Mouse (Mus musculus): ENCODE results near the gene Ifnl3. TPM values are rescaled to one million over a fixed set of nuclear protein-coding genes. Genes with fewer than 3 reads are reported as not detected.

Gene Ifnl3
- polyA plus RNA-seq, 2 experiments = not detected

DNA sequence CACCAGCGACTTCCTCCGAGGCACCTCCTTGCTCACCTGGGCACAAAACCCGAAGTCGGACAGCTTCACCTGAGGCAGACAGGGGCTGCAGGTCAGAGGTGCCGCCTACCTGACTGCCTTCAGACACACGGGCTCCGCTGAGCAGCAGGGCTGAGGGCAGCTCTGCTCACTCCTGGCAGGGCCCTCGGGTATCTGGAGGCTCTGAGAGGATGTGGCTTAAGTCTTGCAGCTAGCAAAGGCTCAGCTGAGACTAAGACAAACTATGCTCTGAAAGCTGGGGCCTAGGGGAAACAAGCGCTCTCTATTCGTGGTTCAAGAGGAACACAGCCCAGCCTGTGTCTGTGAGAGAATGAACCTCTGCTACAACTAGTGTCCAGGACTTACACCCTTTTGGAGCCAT is 38.2 kb downstream of the Ifnl3 start:
- no peak for ATAC-seq (ENCODE audit: insufficient read depth)
- Histone ChIP-seq H3K9me3 (ENCODE audit: control insufficient read depth, low read length) (no peaks in the 10 kb centered on the region), H3K4me2 (ENCODE audit: low read depth) (no peak overlapping the region), H3K4me1 (replicated peaks; ENCODE audit: control insufficient read depth in 2 of 2, insufficient read depth in 2 of 2, low read length in 1 of 2) (no peaks in the 10 kb centered on the region), H3K4me3 (ENCODE audit: insufficient read depth in 1 of 2, low read depth in 2 of 2, low read length in 2 of 2) (no peak overlapping the region), H3K9ac (replicated peaks) (no peak overlapping the region), H3K36me3 (replicated peaks; ENCODE audit: control insufficient read depth, insufficient read depth, low read depth) (peaks cover 26% of the 10 kb centered on the region), H3K27ac (no peak overlapping the region), H3K27me3 (ENCODE audit: control insufficient read depth, insufficient read depth, low read length) (no peaks in the 10 kb centered on the region)
- no peak for TF ChIP-seq EP300 (IDR thresholded peaks at IDR 0.05; ENCODE audit: low read depth)
- TF ChIP-seq CTCF (IDR thresholded peaks at IDR 0.05; ENCODE audit: low read depth) = no peak
- no peak for DNase-seq (ENCODE audit: low read depth in 3 of 3, low spot score in 3 of 3)
- 78% methylated on average over 10 of the region's 10 CpGs for WGBS (ENCODE audit: insufficient replicate concordance)

- WGBS (ENCODE audit: insufficient replicate concordance) = 81% methylated on average over 11 of the region's 11 CpGs
Measured at GRCm38 (mm10) chr7:28561967-28562366, 39.3 kb downstream of the Ifnl3 start.

DNA sequence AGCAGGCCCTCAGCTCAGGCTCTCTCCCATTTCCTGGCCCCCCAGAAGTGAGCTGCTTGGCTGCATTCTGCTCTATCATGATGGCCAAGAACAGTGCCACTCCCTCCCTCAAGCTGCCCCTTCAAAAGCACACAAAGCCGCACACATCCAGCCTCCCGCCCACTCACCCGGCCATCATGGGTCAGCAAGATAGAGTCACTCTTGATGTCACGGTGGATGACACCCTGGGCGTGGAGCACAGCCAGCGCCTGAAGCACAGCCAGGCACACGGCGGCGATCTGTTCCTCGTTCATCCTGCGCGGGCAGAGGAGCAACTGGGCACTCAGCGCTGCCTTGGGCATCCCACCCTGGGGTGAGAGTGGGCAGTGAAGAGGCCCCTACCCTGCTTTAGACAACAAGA is 39.7 kb downstream of the Ifnl3 start:
- 83% methylated on average over 13 of the region's 13 CpGs for WGBS (ENCODE audit: insufficient replicate concordance)
- Histone ChIP-seq H3K9ac (replicated peaks) (no peak overlapping the region), H3K4me2 (ENCODE audit: low read depth) (no peak overlapping the region), H3K27me3 (ENCODE audit: control insufficient read depth, insufficient read depth, low read length) (no peaks in the 10 kb centered on the region), H3K4me3 (ENCODE audit: insufficient read depth in 1 of 2, low read depth in 2 of 2, low read length in 2 of 2) (no peak overlapping the region), H3K27ac (no peak overlapping the region), H3K4me1 (replicated peaks; ENCODE audit: control insufficient read depth in 2 of 2, insufficient read depth in 2 of 2, low read length in 1 of 2) (no peaks in the 10 kb centered on the region), H3K36me3 (replicated peaks; ENCODE audit: control insufficient read depth, insufficient read depth, low read depth) (peaks cover 36% of the 10 kb centered on the region), H3K9me3 (ENCODE audit: control insufficient read depth, low read length) (no peaks in the 10 kb centered on the region)
- DNase-seq (ENCODE audit: low read depth in 3 of 3, low spot score in 3 of 3) = no peak
- TF ChIP-seq CTCF (IDR thresholded peaks at IDR 0.05; ENCODE audit: low read depth) (no peak), EP300 (IDR thresholded peaks at IDR 0.05; ENCODE audit: low read depth) (no peak)
- no peak for ATAC-seq (ENCODE audit: insufficient read depth)

More at GRCm38 (mm10) chr7:28561967-28562366, 39.3 kb downstream of the Ifnl3 start:
- H3K4me2 ChIP-seq (ENCODE audit: low read depth) = no peak overlapping the region
- no peak overlapping the region for H3K4me3 ChIP-seq (ENCODE audit: insufficient read depth in 1 of 2, low read depth in 2 of 2, low read length in 2 of 2)
- DNase-seq (ENCODE audit: low read depth in 3 of 3, low spot score in 3 of 3) (no peak), ATAC-seq (ENCODE audit: insufficient read depth) (no peak)
- no peak overlapping the region for H3K9ac ChIP-seq (replicated peaks)
- H3K4me1 ChIP-seq (replicated peaks; ENCODE audit: control insufficient read depth in 2 of 2, insufficient read depth in 2 of 2, low read length in 1 of 2) = no peaks in the 10 kb centered on the region
- no peak overlapping the region for H3K27ac ChIP-seq
- TF ChIP-seq CTCF (IDR thresholded peaks at IDR 0.05; ENCODE audit: low read depth) = no peak
- no peak for TF ChIP-seq EP300 (IDR thresholded peaks at IDR 0.05; ENCODE audit: low read depth)
- peaks cover 32% of the 10 kb centered on the region for H3K36me3 ChIP-seq (replicated peaks; ENCODE audit: control insufficient read depth, insufficient read depth, low read depth)
- H3K9me3 ChIP-seq (ENCODE audit: control insufficient read depth, low read length) = no peaks in the 10 kb centered on the region
- H3K27me3 ChIP-seq (ENCODE audit: control insufficient read depth, insufficient read depth, low read length) = no peaks in the 10 kb centered on the region

DNA sequence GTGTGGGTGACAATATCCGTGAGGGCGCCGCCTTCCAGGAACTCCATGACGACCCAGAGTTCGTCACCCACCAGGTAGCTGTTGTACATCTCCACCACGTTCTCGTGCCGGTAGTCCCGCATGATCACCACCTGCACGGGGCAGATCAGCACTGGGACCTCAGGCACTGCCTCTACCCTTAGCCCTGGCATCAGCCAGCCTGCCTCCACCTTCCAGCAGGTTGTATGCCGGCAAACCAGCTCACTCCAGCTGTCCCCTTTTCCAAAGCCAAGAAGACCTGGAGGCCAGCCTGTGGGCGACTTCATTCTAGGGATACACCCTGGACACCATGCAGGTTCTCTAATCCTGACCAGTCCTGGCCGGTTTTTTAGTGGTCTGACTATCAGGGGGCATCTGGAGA is 40.3 kb downstream of the Ifnl3 start:
- Histone ChIP-seq H3K27me3 (ENCODE audit: control insufficient read depth, insufficient read depth, low read length) (no peaks in the 10 kb centered on the region), H3K4me1 (replicated peaks; ENCODE audit: control insufficient read depth in 2 of 2, insufficient read depth in 2 of 2, low read length in 1 of 2) (no peaks in the 10 kb centered on the region), H3K4me2 (ENCODE audit: low read depth) (no peak overlapping the region), H3K36me3 (replicated peaks; ENCODE audit: control insufficient read depth, insufficient read depth, low read depth) (peaks cover 41% of the 10 kb centered on the region), H3K9me3 (ENCODE audit: control insufficient read depth, low read length) (no peaks in the 10 kb centered on the region), H3K4me3 (ENCODE audit: insufficient read depth in 1 of 2, low read depth in 2 of 2, low read length in 2 of 2) (no peak overlapping the region), H3K9ac (replicated peaks) (no peak overlapping the region), H3K27ac (no peak overlapping the region)
- DNase-seq (ENCODE audit: low read depth in 3 of 3, low spot score in 3 of 3) (no peak), ATAC-seq (ENCODE audit: insufficient read depth) (no peak)
- no peak for TF ChIP-seq EP300 (IDR thresholded peaks at IDR 0.05; ENCODE audit: low read depth)
- no peak for TF ChIP-seq CTCF (IDR thresholded peaks at IDR 0.05; ENCODE audit: low read depth)
- 89% methylated on average over 13 of the region's 13 CpGs for WGBS (ENCODE audit: insufficient replicate concordance)

DNA sequence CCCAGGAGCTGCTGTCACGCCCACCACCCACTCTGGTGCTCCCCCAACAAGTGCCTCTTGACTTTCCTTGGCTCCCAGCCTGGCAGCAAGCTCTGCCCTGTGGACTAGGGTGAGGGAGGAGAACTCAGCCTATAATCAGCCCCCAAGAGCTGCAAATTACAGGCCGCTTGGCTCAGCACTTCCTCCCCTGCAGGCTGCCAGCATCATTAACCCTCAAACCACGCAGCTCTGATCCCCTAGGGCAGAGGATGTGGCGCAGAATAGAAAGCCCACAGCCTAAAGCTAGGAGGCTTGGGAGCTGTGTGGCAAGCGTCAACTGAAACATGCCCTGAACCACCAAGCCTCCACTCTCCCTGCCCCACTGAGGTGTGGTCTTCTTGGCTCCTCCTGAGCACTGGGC is 42.8 kb downstream of the Ifnl3 start:
- no peak for DNase-seq (ENCODE audit: low read depth in 3 of 3, low spot score in 3 of 3)
- no peak for ATAC-seq (ENCODE audit: insufficient read depth)
- Histone ChIP-seq H3K27ac (no peak overlapping the region), H3K36me3 (replicated peaks; ENCODE audit: control insufficient read depth, insufficient read depth, low read depth) (peaks cover 32% of the 10 kb centered on the region), H3K4me1 (replicated peaks; ENCODE audit: control insufficient read depth in 2 of 2, insufficient read depth in 2 of 2, low read length in 1 of 2) (no peaks in the 10 kb centered on the region), H3K27me3 (ENCODE audit: control insufficient read depth, insufficient read depth, low read length) (no peaks in the 10 kb centered on the region), H3K9ac (replicated peaks) (no peak overlapping the region), H3K9me3 (ENCODE audit: control insufficient read depth, low read length) (no peaks in the 10 kb centered on the region), H3K4me3 (ENCODE audit: insufficient read depth in 1 of 2, low read depth in 2 of 2, low read length in 2 of 2) (no peak overlapping the region), H3K4me2 (ENCODE audit: low read depth) (no peak overlapping the region)
- no peak for TF ChIP-seq CTCF (IDR thresholded peaks at IDR 0.05; ENCODE audit: low read depth)
- TF ChIP-seq EP300 (IDR thresholded peaks at IDR 0.05; ENCODE audit: low read depth) = no peak
- WGBS (ENCODE audit: insufficient replicate concordance) = 66% methylated on average over 5 of the region's 5 CpGs

Measured in liver, embryonic 14.5 days (tissue).